Mouse (Mus musculus) lung, adult 2 months (tissue): ENCODE data around the gene Olfr157.

Experiments
- CTCF ChIP-seq: fragments of 200-500 bp; IDR thresholded peaks from 2 replicates; pipeline ENCODE4 v1.5.1; 2011; ENCODE audit warnings: mild to moderate bottlenecking, low read length, control low read depth; ENCODE audit not compliant: insufficient read depth
- POLR2A ChIP-seq: fragments of 200-500 bp; IDR thresholded peaks from 2 replicates; pipeline ENCODE4 v1.6.1; 2011; ENCODE audit warnings: low read depth, mild to moderate bottlenecking, control low read depth, low read length, borderline replicate concordance; ENCODE audit errors: extremely low read depth

- TF ChIP-seq CTCF (no peak), POLR2A (no peak)
Measured at GRCm38 (mm10) chr4:43859886-43860285, 19.9 kb upstream of the Olfr157 start.
